Mouse (Mus musculus) C2C12 (cell line): ENCODE results near the gene Pou6f1.
A peak's percentile ranks its signal among the peaks of the same experiment; 100 is the strongest.

ENCODE experiments used
- CEBPB ChIP-seq: IDR thresholded peaks from one replicate; pipeline ENCODE4 v1.6.1; 2011; ENCODE audit warnings: low read depth, mild to moderate bottlenecking, control low read depth, moderate library complexity
- CTCF ChIP-seq: IDR thresholded peaks from one replicate; pipeline ENCODE4 v1.5.1; 2011; ENCODE audit not compliant: control insufficient read depth, insufficient read depth, insufficient read length
- MAX ChIP-seq: IDR thresholded peaks from one replicate; pipeline ENCODE4 v1.6.1; 2011; ENCODE audit warnings: mild to moderate bottlenecking, control low read depth
- USF1 ChIP-seq: IDR thresholded peaks from one replicate; pipeline ENCODE4 v1.6.1; 2011; ENCODE audit warnings: low read depth, mild to moderate bottlenecking, control low read depth, moderate library complexity

DNA sequence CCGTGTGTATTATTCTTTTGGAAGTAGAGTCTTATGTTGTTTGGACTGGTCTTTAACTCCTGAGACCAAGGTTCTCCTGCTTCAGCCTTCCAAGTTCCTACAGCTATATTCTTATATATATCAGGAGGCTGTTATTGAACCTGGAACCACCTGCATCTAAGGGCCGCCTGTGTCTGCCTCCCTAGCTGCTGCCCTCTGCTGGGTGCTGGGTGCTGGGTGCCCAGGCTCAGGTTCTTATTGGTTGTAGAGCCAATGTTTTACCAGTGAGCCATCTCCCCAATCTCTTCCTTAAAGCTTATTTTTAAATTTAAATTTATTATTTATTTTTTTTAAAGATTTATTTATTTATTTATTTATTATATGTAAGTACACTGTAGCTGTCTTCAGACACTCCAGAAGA, 12.6 kb upstream of the Pou6f1 start:
- peak; percentile 45 for TF ChIP-seq CTCF
- TF ChIP-seq MAX = no peak
- TF ChIP-seq CEBPB = no peak
- TF ChIP-seq USF1 = no peak
